Mouse (Mus musculus) fat pad, adult 2 months (tissue): Measurements from ENCODE around the gene Notch1.

Experiments used
- DNase-seq: peaks from one replicate; pipeline ENCODE4 v3.0.0-alpha.2; 2011; ENCODE audit warnings: low read depth, low spot score; ENCODE audit errors: extremely low read depth

Notch1 gene

GRCm38 (mm10) chr2:26502299-26502862 is 14.1 kb downstream of the Notch1 start:
- no peak for DNase-seq

GRCm38 (mm10) chr2:26501651-26502141 is 14.8 kb downstream of the Notch1 start:
- DNase-seq, result no peak

- no peak for DNase-seq
These were observed 15.7 kb downstream of the Notch1 start for GRCm38 (mm10) chr2:26500599-26501370.

- peak; percentile 95 for DNase-seq
These were observed 16.4 kb downstream of the Notch1 start for GRCm38 (mm10) chr2:26500027-26500598.

GRCm38 (mm10) chr2:26498694-26499093 is 17.8 kb downstream of the Notch1 start:
- DNase-seq, result no peak

- no peak for DNase-seq
These were observed 18.5 kb downstream of the Notch1 start for GRCm38 (mm10) chr2:26497861-26498533.

- DNase-seq, result no peak
These were observed 20.0 kb downstream of the Notch1 start for GRCm38 (mm10) chr2:26496451-26496850.

GRCm38 (mm10) chr2:26495701-26496100 is 20.8 kb downstream of the Notch1 start:
- no peak for DNase-seq

- DNase-seq, result no peak
These were observed 21.5 kb downstream of the Notch1 start for GRCm38 (mm10) chr2:26494991-26495390.

- DNase-seq, result no peak
These were observed 22.1 kb downstream of the Notch1 start for GRCm38 (mm10) chr2:26494396-26494795.

- DNase-seq, result no peak
These were observed 23.3 kb downstream of the Notch1 start for GRCm38 (mm10) chr2:26493021-26493781.

- DNase-seq, result no peak
These were observed 25.6 kb downstream of the Notch1 start for GRCm38 (mm10) chr2:26490760-26491301.

GRCm38 (mm10) chr2:26488535-26489135 is 27.8 kb downstream of the Notch1 start:
- DNase-seq, result no peak

- DNase-seq, result no peak
These were observed 29.0 kb downstream of the Notch1 start for GRCm38 (mm10) chr2:26487322-26488021.

GRCm38 (mm10) chr2:26486835-26487321 is 29.6 kb downstream of the Notch1 start:
- DNase-seq, result no peak

- DNase-seq, result no peak
These were observed 30.1 kb downstream of the Notch1 start for GRCm38 (mm10) chr2:26486264-26486810.

GRCm38 (mm10) chr2:26485710-26486109 is 30.8 kb downstream of the Notch1 start:
- DNase-seq, result no peak

- DNase-seq, result no peak
These were observed 31.2 kb downstream of the Notch1 start for GRCm38 (mm10) chr2:26485278-26485677.

GRCm38 (mm10) chr2:26484169-26484568 is 32.3 kb downstream of the Notch1 start:
- no peak for DNase-seq
